Mouse (Mus musculus): ENCODE data around the gene Kcmf1. TPM values are rescaled to one million over a fixed set of nuclear protein-coding genes. Genes with fewer than 3 reads are reported as not detected.
"Not testable (repeated sequence)": the region's sequence is repeated elsewhere in the genome, so short reads cannot be mapped to it uniquely, and the experiment has no call there.

The Kcmf1 gene
- polyA plus RNA-seq, 1 experiment from 2014 or later = 98.3 TPM

GRCm38 (mm10) chr6:72880913-72881618 is 18.7 kb downstream of the Kcmf1 start:
- DNase-seq (ENCODE audit: low read depth, low spot score) (no peak), ATAC-seq (peak; percentile 73)
- H3K27me3 ChIP-seq = no peaks in the 10 kb centered on the region
- TF ChIP-seq CTCF (IDR thresholded peaks at IDR 0.05) = no peak
- in situ Hi-C loops (cut with MboI; ENCODE audit: low pct_unique_long_range_greater_than_20kb) = no loop called here
- CTCF ChIA-PET = no interaction called here
- POLR2A ChIA-PET = interaction anchor here (1.6 kb wide), 1 partner anchor 21 kb away, joined by 3 read pairs; no protein-coding TSS in a partner anchor

GRCm38 (mm10) chr6:72876629-72877028 is 23.1 kb downstream of the Kcmf1 start:
- ATAC-seq = no peak
- TF ChIP-seq CTCF (IDR thresholded peaks at IDR 0.05) = no peak
- in situ Hi-C loops (cut with MboI; ENCODE audit: low pct_unique_long_range_greater_than_20kb) = no loop called here
- H3K27me3 ChIP-seq = no peaks in the 10 kb centered on the region
- CTCF ChIA-PET = no interaction called here
- POLR2A ChIA-PET = no interaction called here
- no peak for DNase-seq (ENCODE audit: low read depth, low spot score)

- in situ Hi-C loops (cut with MboI; ENCODE audit: low pct_unique_long_range_greater_than_20kb) = no loop called here
- ATAC-seq = no peak
- H3K27me3 ChIP-seq = no peaks in the 10 kb centered on the region
- ChIA-PET POLR2A (no interaction called here), CTCF (interaction anchor here (1.0 to 1.8 kb wide), 2 partner anchors 10 to 13 kb away, joined by 3 to 5 read pairs; no protein-coding TSS in a partner anchor)
- TF ChIP-seq CTCF (IDR thresholded peaks at IDR 0.05) = no peak
- no peak for DNase-seq (ENCODE audit: low read depth, low spot score)
These were observed 26.4 kb downstream of the Kcmf1 start for GRCm38 (mm10) chr6:72873338-72873737.

- DNase-seq (ENCODE audit: low read depth, low spot score) = no peak
These were observed 27.5 kb downstream of the Kcmf1 start for GRCm38 (mm10) chr6:72872276-72872675.

DNA sequence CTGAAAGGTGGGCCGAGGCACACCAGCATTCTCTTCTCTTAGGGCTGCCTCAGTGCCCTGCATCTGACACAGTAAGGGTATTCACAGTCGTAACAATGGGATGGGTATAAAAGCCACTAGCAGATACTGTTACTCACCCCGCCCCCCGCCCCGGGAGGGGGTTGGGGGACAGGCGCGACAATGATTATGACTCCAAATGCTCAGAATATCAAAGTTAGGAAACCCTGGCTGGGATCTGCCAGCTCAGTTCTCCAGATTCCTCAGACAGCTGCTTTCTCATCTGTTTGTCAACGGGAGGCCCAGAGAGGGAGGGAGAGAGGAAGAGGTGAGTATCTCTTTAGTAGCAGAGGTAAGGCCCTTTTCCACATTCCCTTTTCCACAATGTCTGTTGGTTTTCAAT is 30.2 kb downstream of the Kcmf1 start:
- TF ChIP-seq CTCF (IDR thresholded peaks at IDR 0.05) = no peak
- H3K27me3 ChIP-seq = no peaks in the 10 kb centered on the region
- in situ Hi-C loops (cut with MboI; ENCODE audit: low pct_unique_long_range_greater_than_20kb) = no loop called here
- ChIA-PET POLR2A (no interaction called here), CTCF (no interaction called here)
- DNase-seq (ENCODE audit: low read depth, low spot score) (no peak), ATAC-seq (no peak)

More at GRCm38 (mm10) chr6:72872276-72872675, 27.5 kb downstream of the Kcmf1 start:
- in situ Hi-C loops (cut with MboI; ENCODE audit: low pct_unique_long_range_greater_than_20kb) = no loop called here
- no peak for TF ChIP-seq CTCF (IDR thresholded peaks at IDR 0.05)
- ChIA-PET POLR2A (interaction anchor here (0.6 kb wide), 1 partner anchor 48 kb away, joined by 3 read pairs; no protein-coding TSS in a partner anchor), CTCF (interaction anchor here (1.4 kb wide), 1 partner anchor 11 kb away, joined by 3 read pairs; no protein-coding TSS in a partner anchor)
- H3K27me3 ChIP-seq = no peaks in the 10 kb centered on the region
- no peak for ATAC-seq

- no peak for DNase-seq (ENCODE audit: low read depth, low spot score)
- ChIA-PET POLR2A (interaction anchor here (0.7 kb wide), 1 partner anchor 10 kb away, joined by 3 read pairs; no protein-coding TSS in a partner anchor), CTCF (no interaction called here)
- in situ Hi-C loops (cut with MboI; ENCODE audit: low pct_unique_long_range_greater_than_20kb) = no loop called here
- no peaks in the 10 kb centered on the region for H3K27me3 ChIP-seq
- no peak for TF ChIP-seq CTCF (IDR thresholded peaks at IDR 0.05)
- no peak for ATAC-seq
These were observed 31.1 kb downstream of the Kcmf1 start for GRCm38 (mm10) chr6:72868688-72869087.

DNA sequence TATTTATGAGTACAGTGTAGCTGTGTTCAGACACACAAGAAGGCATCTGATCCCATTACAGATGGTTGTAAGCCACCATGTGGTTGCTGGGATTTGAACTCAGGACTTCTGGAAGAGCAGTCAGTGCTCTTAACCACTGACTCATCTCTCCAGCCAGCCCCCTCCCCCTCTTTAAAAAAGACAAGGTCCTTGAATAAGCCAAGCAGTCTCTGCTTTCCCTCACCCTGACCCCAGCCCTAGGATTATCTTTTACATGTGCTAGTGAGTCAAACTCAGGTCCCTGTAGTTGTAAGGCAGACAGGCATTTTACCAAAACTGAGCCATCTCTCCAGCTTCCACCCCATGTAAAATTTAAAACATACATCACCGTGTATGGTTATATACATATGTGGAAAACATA is 32.0 kb downstream of the Kcmf1 start:
- in situ Hi-C loops (cut with MboI; ENCODE audit: low pct_unique_long_range_greater_than_20kb) = no loop called here
- TF ChIP-seq CTCF (IDR thresholded peaks at IDR 0.05) = no peak
- ChIA-PET POLR2A (no interaction called here), CTCF (no interaction called here)
- DNase-seq (ENCODE audit: low read depth, low spot score) (no peak), ATAC-seq (no peak)
- H3K27me3 ChIP-seq = no peaks in the 10 kb centered on the region

- in situ Hi-C loops (cut with MboI; ENCODE audit: low pct_unique_long_range_greater_than_20kb) = no loop called here
- no peaks in the 10 kb centered on the region for H3K27me3 ChIP-seq
- no peak for ATAC-seq
These were observed 33.5 kb downstream of the Kcmf1 start for GRCm38 (mm10) chr6:72866232-72866631.

GRCm38 (mm10) chr6:72862686-72863085 is 37.1 kb downstream of the Kcmf1 start:
- CTCF ChIA-PET; ATAC-seq; H3K27me3 ChIP-seq; in situ Hi-C loops (cut with MboI; ENCODE audit: low pct_unique_long_range_greater_than_20kb); POLR2A ChIA-PET; DNase-seq (ENCODE audit: low read depth, low spot score): not testable (repeated sequence)

More at GRCm38 (mm10) chr6:72866232-72866631, 33.5 kb downstream of the Kcmf1 start:
- ChIA-PET POLR2A (no interaction called here), CTCF (no interaction called here)
- no peak for TF ChIP-seq CTCF (IDR thresholded peaks at IDR 0.05)
- DNase-seq (ENCODE audit: low read depth, low spot score) = no peak

- DNase-seq (ENCODE audit: low read depth, low spot score) (no peak), ATAC-seq (no peak)
- ChIA-PET CTCF (interaction anchor here (1.4 kb wide), 1 partner anchor 9 kb away, joined by 3 read pairs; no protein-coding TSS in a partner anchor), POLR2A (no interaction called here)
- in situ Hi-C loops (cut with MboI; ENCODE audit: low pct_unique_long_range_greater_than_20kb) = no loop called here
- H3K27me3 ChIP-seq = no peaks in the 10 kb centered on the region
- no peak for TF ChIP-seq CTCF (IDR thresholded peaks at IDR 0.05)
These were observed 45.5 kb downstream of the Kcmf1 start for GRCm38 (mm10) chr6:72854256-72854655.

DNA sequence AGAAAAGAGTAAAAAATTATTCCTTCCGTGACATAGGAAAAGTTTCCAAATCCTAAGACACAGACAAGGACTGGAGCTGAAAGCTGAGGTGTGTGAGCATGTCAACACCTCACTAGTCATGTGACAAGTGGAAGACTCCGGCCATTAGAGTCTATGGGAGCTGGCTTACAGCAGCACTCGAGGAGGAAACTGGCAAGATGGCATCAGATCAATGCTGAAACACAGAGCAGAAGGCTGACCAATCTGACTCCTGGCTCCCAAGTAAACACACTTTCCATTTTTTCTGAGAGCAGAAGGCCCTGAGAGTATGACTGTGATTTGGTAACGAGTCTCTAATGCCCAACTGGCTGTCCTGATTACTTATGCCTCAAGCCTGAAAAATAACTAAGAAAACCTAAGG is 47.6 kb downstream of the Kcmf1 start:
- no peak for ATAC-seq
- ChIA-PET POLR2A (no interaction called here), CTCF (interaction anchor here (1.1 kb wide), 1 partner anchor 10 kb away, joined by 4 read pairs; no protein-coding TSS in a partner anchor)
- DNase-seq (ENCODE audit: low read depth, low spot score) = no peak
- H3K27me3 ChIP-seq = no peaks in the 10 kb centered on the region
- in situ Hi-C loops (cut with MboI; ENCODE audit: low pct_unique_long_range_greater_than_20kb) = no loop called here
- no peak for TF ChIP-seq CTCF (IDR thresholded peaks at IDR 0.05)
